Mouse (Mus musculus) G1E (cell line): ENCODE results near the gene Ccl3.

ENCODE experiments used
- CTCF ChIP-seq: IDR thresholded peaks from 2 replicates; pipeline ENCODE4 v1.5.1; 2012; ENCODE audit warnings: low read depth, low read length, inconsistent platforms, mixed read lengths
- GATA1 ChIP-seq: IDR thresholded peaks from 2 replicates; pipeline ENCODE4 v1.6.1; 2012; ENCODE audit warnings: borderline replicate concordance, low read length, inconsistent platforms, mixed read lengths
- POLR2AphosphoS5 ChIP-seq: IDR thresholded peaks from 2 replicates; pipeline ENCODE4 v1.6.1; 2012; ENCODE audit warnings: low read depth, low read length, inconsistent platforms; ENCODE audit not compliant: insufficient replicate concordance

- no peak for TF ChIP-seq GATA1
- no peak for TF ChIP-seq CTCF
- TF ChIP-seq POLR2AphosphoS5: no peak
These were observed 20.3 kb downstream of the Ccl3 start for GRCm38 (mm10) chr11:83628808-83629207.
